In the genomic region with DNA sequence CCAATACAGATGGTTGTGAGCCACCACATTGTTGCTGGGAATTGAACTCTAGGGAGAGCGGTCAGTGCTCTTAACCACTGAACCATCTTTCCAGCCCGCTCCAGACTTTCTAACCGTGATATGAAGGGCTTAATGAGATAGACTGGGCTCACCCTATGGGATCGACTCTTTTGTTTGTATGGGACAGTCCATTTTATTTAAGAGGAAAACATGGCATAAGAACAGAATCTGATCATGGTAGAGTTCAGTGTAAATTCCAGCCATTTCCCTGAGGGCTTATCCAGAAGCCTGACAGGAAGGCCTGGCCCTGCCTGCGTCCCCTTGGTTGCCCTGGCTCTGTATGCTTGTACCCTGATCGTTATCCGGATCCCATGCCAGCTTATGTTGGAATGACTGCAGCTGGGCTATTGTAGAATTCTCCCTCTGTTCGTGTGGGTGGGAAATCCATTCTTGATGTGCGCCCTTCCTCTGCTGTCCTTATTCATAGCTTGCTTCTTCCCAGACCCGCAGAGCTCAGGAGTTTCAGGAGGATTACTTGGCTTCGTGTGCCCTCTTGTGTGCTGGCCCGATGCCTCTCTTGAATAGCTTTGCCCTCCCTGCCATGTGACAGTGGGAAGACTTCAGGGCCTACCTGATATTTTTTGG, we compare ENCODE assay signal across 11 mouse cellular contexts.
DNase-seq lines count a peak whose midpoint lies in the region; ATAC-seq lines count a peak whose summit lies in the region.
"Had no signal": no experiment of that assay in that cellular context is flagged by ENCODE, and none has a peak within 500 bp of the region (broad histone marks: within the 10 kb centered on the region; RNA-seq: fewer than 3 reads in every experiment).

No protein-coding gene starts in this region.

- ATAC-seq in neural tube, embryonic 14.5 days (ENCODE audit: low read depth) = peak; percentile 19; the same call in 1 of the 2 replicates

- H3K36me3 ChIP-seq in neural tube, embryonic 14.5 days (ENCODE audit: control insufficient read depth, insufficient read depth, low read length) = no peaks in the 10 kb centered on the region
- H3K36me3 ChIP-seq in heart, embryonic 10.5 days = no peaks in the 10 kb centered on the region
- H3K36me3 ChIP-seq: embryonic facial prominence, embryonic 10.5 days had no signal

- 65% methylated on average over 12 of the region's 12 CpGs for WGBS in neural tube, embryonic 14.5 days
- 79% methylated on average over 12 of the region's 12 CpGs for WGBS in heart, embryonic 10.5 days

- H3K27ac ChIP-seq in neural tube, embryonic 14.5 days (ENCODE audit: low read depth, low read length) = no peak overlapping the region
- H3K27ac ChIP-seq in heart, embryonic 10.5 days = no peak overlapping the region
- H3K27ac ChIP-seq: embryonic facial prominence, embryonic 10.5 days had no signal

- H3K27me3 ChIP-seq in neural tube, embryonic 14.5 days (ENCODE audit: control insufficient read depth, insufficient read depth, low read length) = no peaks in the 10 kb centered on the region
- no peaks in the 10 kb centered on the region for H3K27me3 ChIP-seq in heart, embryonic 10.5 days (ENCODE audit: insufficient read depth, poor library complexity, severe bottlenecking)

- H3K4me1 ChIP-seq in neural tube, embryonic 14.5 days (ENCODE audit: control insufficient read depth, insufficient read depth, low read length) = no peaks in the 10 kb centered on the region
- H3K4me1 ChIP-seq in heart, embryonic 10.5 days = peaks cover 18% of the 10 kb centered on the region

- intact Hi-C loops in left cerebral cortex, postnatal 25 days (cut with DNase I) = loop anchor here (5.0 kb wide), 2 partner anchors 88 to 318 kb away; a partner anchor contains a TSS

- H3K4me2 ChIP-seq in neural tube, embryonic 14.5 days (ENCODE audit: low read depth, low read length) = no peak overlapping the region

- H3K9me3 ChIP-seq in neural tube, embryonic 14.5 days (ENCODE audit: control insufficient read depth, low read length) = no peaks in the 10 kb centered on the region
- no peaks in the 10 kb centered on the region for H3K9me3 ChIP-seq in heart, embryonic 10.5 days
- H3K9me3 ChIP-seq: embryonic facial prominence, embryonic 10.5 days had no signal

- H3K4me3 ChIP-seq in neural tube, embryonic 14.5 days (ENCODE audit: low read depth, low read length) = no peak overlapping the region
- H3K4me3 ChIP-seq in heart, embryonic 10.5 days = no peak overlapping the region
- H3K4me3 ChIP-seq: embryonic facial prominence, embryonic 10.5 days had no signal

- no peak overlapping the region for H3K9ac ChIP-seq in neural tube, embryonic 14.5 days (replicated peaks; ENCODE audit: low read depth, low read length)

- DNase-seq in cerebellum, adult 11 months = peak; percentile 21
- DNase-seq in cerebellum, postnatal 36 days = no peak
- DNase-seq in neural tube, embryonic 10.5 days (ENCODE audit: extremely low spot score, low spot score) = no peak
- peak; percentile 47 to 76 for DNase-seq in left cerebral cortex, postnatal 25 days (ENCODE audit: low spot score in 2 of 2)
- DNase-seq in spleen, postnatal 4 days (ENCODE audit: low spot score in 2 of 2) = no peak
- no peak for DNase-seq in urinary bladder, postnatal 36 days (ENCODE audit: low spot score in 2 of 2)
- DNase-seq in heart, embryonic 10.5 days (ENCODE audit: low spot score) = no peak
- DNase-seq: adrenal gland, adult 8-10 months; lung, adult 18-20 months had no signal

Comparison
In these comparisons a context has a peak if more than half of its experiments do, and no peak if none do; other contexts are left out.
1. DNase-seq: peak in cerebellum, adult 11 months (single experiment) and left cerebral cortex, postnatal 25 days (2 of 2); none in cerebellum, postnatal 36 days (0 of 2), neural tube, embryonic 10.5 days (single experiment), spleen, postnatal 4 days (0 of 2), urinary bladder, postnatal 36 days (0 of 2) and heart, embryonic 10.5 days (single experiment).